Mouse (Mus musculus): Measurements from ENCODE around the gene Hsd17b12. TPM values are rescaled to one million over a fixed set of nuclear protein-coding genes. Genes with fewer than 3 reads are reported as not detected.

Gene Hsd17b12
- total and polyA plus RNA-seq, 2 experiments from 2014 or later, result 62.0 to 141 TPM

- no peak overlapping the region for H3K4me3 ChIP-seq (ENCODE audit: low read depth, low read length)
- no peak for TF ChIP-seq CTCF (IDR thresholded peaks at IDR 0.05)
- ATAC-seq (ENCODE audit: low FRiP score), result no peak
- no peak overlapping the region for H3K9ac ChIP-seq (replicated peaks; ENCODE audit: low read length, poor library complexity, severe bottlenecking)
- no peaks in the 10 kb centered on the region for H3K36me3 ChIP-seq (ENCODE audit: insufficient read depth, low read length)
- no peaks in the 10 kb centered on the region for H3K27me3 ChIP-seq (ENCODE audit: insufficient read depth, low read length)
- peak overlapping the region; percentile 73 for H3K27ac ChIP-seq (ENCODE audit: low read depth, low read length)
- H3K4me1 ChIP-seq (ENCODE audit: insufficient read depth, low read length), result peaks cover 5% of the 10 kb centered on the region; the same call in 1 of the 2 replicates
- DNase-seq (ENCODE audit: low spot score), result peak; percentile 42
- H3K9me3 ChIP-seq (ENCODE audit: low read length), result no peaks in the 10 kb centered on the region
- WGBS, result 60% methylated on average over 3 of the region's 3 CpGs
- H3K4me2 ChIP-seq (ENCODE audit: low read depth, low read length, poor library complexity, severe bottlenecking), result no peak overlapping the region
These were observed 29.3 kb downstream of the Hsd17b12 start for GRCm38 (mm10) chr2:94128496-94128895.

GRCm38 (mm10) chr2:94122182-94123041, 35.4 kb downstream of the Hsd17b12 start:
- ATAC-seq (ENCODE audit: low FRiP score), result peak; percentile 31
- peaks cover 11% of the 10 kb centered on the region; the same call in 1 of the 2 replicates for H3K4me1 ChIP-seq (ENCODE audit: insufficient read depth, low read length)
- 17% methylated on average over 7 of the region's 7 CpGs for WGBS
- H3K27me3 ChIP-seq (ENCODE audit: insufficient read depth, low read length), result no peaks in the 10 kb centered on the region
- DNase-seq (ENCODE audit: low spot score), result peak; percentile 67
- H3K36me3 ChIP-seq (ENCODE audit: insufficient read depth, low read length), result no peaks in the 10 kb centered on the region
- H3K9ac ChIP-seq (replicated peaks; ENCODE audit: low read length, poor library complexity, severe bottlenecking), result peak overlapping the region; percentile 13; the same call in 1 of the 2 replicates
- H3K4me3 ChIP-seq (ENCODE audit: low read depth, low read length), result no peak overlapping the region
- TF ChIP-seq CTCF (IDR thresholded peaks at IDR 0.05), result no peak
- no peaks in the 10 kb centered on the region for H3K9me3 ChIP-seq (ENCODE audit: low read length)
- H3K27ac ChIP-seq (ENCODE audit: low read depth, low read length), result peak overlapping the region; percentile 72
- peak overlapping the region; percentile 28 for H3K4me2 ChIP-seq (ENCODE audit: low read depth, low read length, poor library complexity, severe bottlenecking)

GRCm38 (mm10) chr2:94103758-94104157, 54.0 kb downstream of the Hsd17b12 start:
- no peaks in the 10 kb centered on the region for H3K4me1 ChIP-seq (ENCODE audit: insufficient read depth, low read length)
- 92% methylated on average over 2 of the region's 2 CpGs for WGBS
- no peak overlapping the region for H3K4me2 ChIP-seq (ENCODE audit: low read depth, low read length, poor library complexity, severe bottlenecking)
- ATAC-seq (ENCODE audit: low FRiP score) (no peak), DNase-seq (ENCODE audit: low spot score) (no peak)
- no peaks in the 10 kb centered on the region for H3K9me3 ChIP-seq (ENCODE audit: low read length)
- no peaks in the 10 kb centered on the region for H3K36me3 ChIP-seq (ENCODE audit: insufficient read depth, low read length)
- no peak for TF ChIP-seq CTCF (IDR thresholded peaks at IDR 0.05)
- H3K27me3 ChIP-seq (ENCODE audit: insufficient read depth, low read length), result no peaks in the 10 kb centered on the region
- H3K9ac ChIP-seq (replicated peaks; ENCODE audit: low read length, poor library complexity, severe bottlenecking), result no peak overlapping the region
- no peak overlapping the region for H3K4me3 ChIP-seq (ENCODE audit: low read depth, low read length)
- H3K27ac ChIP-seq (ENCODE audit: low read depth, low read length), result no peak overlapping the region

GRCm38 (mm10) chr2:94089901-94090300, 67.9 kb downstream of the Hsd17b12 start:
- WGBS, result 100% methylated on average over 1 of the region's 1 CpGs
- Histone ChIP-seq H3K9me3 (ENCODE audit: low read length) (no peaks in the 10 kb centered on the region), H3K4me2 (ENCODE audit: low read depth, low read length, poor library complexity, severe bottlenecking) (no peak overlapping the region), H3K27me3 (ENCODE audit: insufficient read depth, low read length) (no peaks in the 10 kb centered on the region), H3K27ac (ENCODE audit: low read depth, low read length) (no peak overlapping the region), H3K36me3 (ENCODE audit: insufficient read depth, low read length) (no peaks in the 10 kb centered on the region), H3K4me3 (ENCODE audit: low read depth, low read length) (no peak overlapping the region), H3K4me1 (ENCODE audit: insufficient read depth, low read length) (no peaks in the 10 kb centered on the region), H3K9ac (replicated peaks; ENCODE audit: low read length, poor library complexity, severe bottlenecking) (no peak overlapping the region)
- DNase-seq (ENCODE audit: low spot score) (no peak), ATAC-seq (ENCODE audit: low FRiP score) (no peak)
- no peak for TF ChIP-seq CTCF (IDR thresholded peaks at IDR 0.05)

- Histone ChIP-seq H3K9me3 (ENCODE audit: low read length) (no peaks in the 10 kb centered on the region), H3K4me3 (ENCODE audit: low read depth, low read length) (no peak overlapping the region), H3K36me3 (ENCODE audit: insufficient read depth, low read length) (no peaks in the 10 kb centered on the region), H3K4me2 (ENCODE audit: low read depth, low read length, poor library complexity, severe bottlenecking) (no peak overlapping the region), H3K27me3 (ENCODE audit: insufficient read depth, low read length) (no peaks in the 10 kb centered on the region), H3K27ac (ENCODE audit: low read depth, low read length) (no peak overlapping the region), H3K4me1 (ENCODE audit: insufficient read depth, low read length) (no peaks in the 10 kb centered on the region), H3K9ac (replicated peaks; ENCODE audit: low read length, poor library complexity, severe bottlenecking) (no peak overlapping the region)
- DNase-seq (ENCODE audit: low spot score) (peak; percentile 39), ATAC-seq (ENCODE audit: low FRiP score) (no peak)
- 69% methylated on average over 5 of the region's 5 CpGs for WGBS
- peak; percentile 72 for TF ChIP-seq CTCF (IDR thresholded peaks at IDR 0.05)
These were observed 88.3 kb downstream of the Hsd17b12 start for GRCm38 (mm10) chr2:94069482-94069881.

GRCm38 (mm10) chr2:94066540-94067135, 91.1 kb downstream of the Hsd17b12 start:
- DNase-seq (ENCODE audit: low spot score) (no peak), ATAC-seq (ENCODE audit: low FRiP score) (no peak)
- no peak for TF ChIP-seq CTCF (IDR thresholded peaks at IDR 0.05)
- no peaks in the 10 kb centered on the region for H3K4me1 ChIP-seq (ENCODE audit: insufficient read depth, low read length)
- no peaks in the 10 kb centered on the region for H3K9me3 ChIP-seq (ENCODE audit: low read length)
- no peaks in the 10 kb centered on the region for H3K27me3 ChIP-seq (ENCODE audit: insufficient read depth, low read length)
- no peak overlapping the region for H3K4me3 ChIP-seq (ENCODE audit: low read depth, low read length)
- 94% methylated on average over 5 of the region's 5 CpGs for WGBS
- H3K9ac ChIP-seq (replicated peaks; ENCODE audit: low read length, poor library complexity, severe bottlenecking), result no peak overlapping the region
- no peak overlapping the region for H3K27ac ChIP-seq (ENCODE audit: low read depth, low read length)
- H3K36me3 ChIP-seq (ENCODE audit: insufficient read depth, low read length), result no peaks in the 10 kb centered on the region
- no peak overlapping the region for H3K4me2 ChIP-seq (ENCODE audit: low read depth, low read length, poor library complexity, severe bottlenecking)
